Mouse (Mus musculus) left cerebral cortex, postnatal 14 days (tissue): ENCODE results near the gene Setd1a. TPM values are rescaled to one million over a fixed set of nuclear protein-coding genes. Genes with fewer than 3 reads are reported as not detected.
"Not testable (repeated sequence)": the region's sequence is repeated elsewhere in the genome, so short reads cannot be mapped to it uniquely, and the experiment has no call there.

Experiments
- DNase-seq, 2 experiments: peaks; one replicate each; pipeline ENCODE4 v3.0.0; 2021 to 2022; ENCODE audit warnings: low spot score in 2 of 2, mixed read lengths in 1 of 2
- intact Hi-C: fragments of 180-260 bp; cut with DNase I; formaldehyde crosslinking; loops from one replicate; pipeline ENCODE4 v1.15.1; 2025
- total RNA-seq, 2 experiments: library from RNA; stranded (reverse); gene quantifications; 2 replicates each; pipeline ENCODE4 v1.2.3; 2021

Setd1a gene
- total RNA-seq, 2 experiments from 2014 or later: 43.3 to 44.9 TPM

GRCm38 (mm10) chr7:127820836-127821509 is 44.5 kb downstream of the Setd1a start:
- DNase-seq: no peak
- intact Hi-C loops: no loop called here

- DNase-seq: no peak
- intact Hi-C loops: no loop called here
Measured at GRCm38 (mm10) chr7:127822494-127822893, 46.0 kb downstream of the Setd1a start.

GRCm38 (mm10) chr7:127823236-127824171 is 47.0 kb downstream of the Setd1a start:
- intact Hi-C loops: no loop called here
- no peak for DNase-seq

- intact Hi-C loops: no loop called here
Measured at GRCm38 (mm10) chr7:127824176-127824871, 47.9 kb downstream of the Setd1a start, which contains the start of the genes Stx4a and Stx1b. Gene Stx4a, plus strand, starts transcription at chr7:127824294. Gene Stx1b, minus strand, starts transcription at chr7:127824549.

GRCm38 (mm10) chr7:127835550-127835949 is 59.1 kb downstream of the Setd1a start:
- DNase-seq: no peak
- intact Hi-C loops: no loop called here

More at GRCm38 (mm10) chr7:127824176-127824871, 47.9 kb downstream of the Setd1a start, which contains the start of the genes Stx4a and Stx1b:
- peak in 1 of 2 experiments; percentile 76 for DNase-seq

- no peak for DNase-seq
- intact Hi-C loops: no loop called here
Measured at GRCm38 (mm10) chr7:127837473-127837872, 61.0 kb downstream of the Setd1a start.

- intact Hi-C loops, DNase-seq: not testable (repeated sequence)
Measured at GRCm38 (mm10) chr7:127837878-127838277, 61.4 kb downstream of the Setd1a start.

GRCm38 (mm10) chr7:127840031-127840430 is 63.6 kb downstream of the Setd1a start:
- intact Hi-C loops, DNase-seq: not testable (repeated sequence)

DNA sequence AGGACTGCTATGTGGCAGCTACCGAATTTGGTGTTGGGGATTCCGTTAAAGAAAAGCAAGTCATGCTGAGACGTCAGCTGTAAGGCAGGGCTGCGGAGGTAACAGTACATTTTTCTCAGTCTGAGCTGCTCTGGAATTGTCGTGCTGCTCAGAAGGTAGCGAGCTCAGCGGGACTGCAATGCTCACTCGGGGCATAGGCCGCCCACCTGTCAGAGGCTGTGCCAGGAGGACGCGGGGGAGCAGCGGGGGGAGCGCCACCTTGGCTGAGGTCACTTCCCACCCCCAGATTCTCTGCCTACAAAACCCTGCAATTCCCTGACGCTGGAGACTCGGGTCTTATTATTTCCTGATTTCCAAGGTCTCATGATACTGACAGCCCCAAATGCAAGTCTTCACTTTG is 64.4 kb downstream of the Setd1a start:
- DNase-seq: peak; percentile 74 to 83
- intact Hi-C loops: no loop called here

DNA sequence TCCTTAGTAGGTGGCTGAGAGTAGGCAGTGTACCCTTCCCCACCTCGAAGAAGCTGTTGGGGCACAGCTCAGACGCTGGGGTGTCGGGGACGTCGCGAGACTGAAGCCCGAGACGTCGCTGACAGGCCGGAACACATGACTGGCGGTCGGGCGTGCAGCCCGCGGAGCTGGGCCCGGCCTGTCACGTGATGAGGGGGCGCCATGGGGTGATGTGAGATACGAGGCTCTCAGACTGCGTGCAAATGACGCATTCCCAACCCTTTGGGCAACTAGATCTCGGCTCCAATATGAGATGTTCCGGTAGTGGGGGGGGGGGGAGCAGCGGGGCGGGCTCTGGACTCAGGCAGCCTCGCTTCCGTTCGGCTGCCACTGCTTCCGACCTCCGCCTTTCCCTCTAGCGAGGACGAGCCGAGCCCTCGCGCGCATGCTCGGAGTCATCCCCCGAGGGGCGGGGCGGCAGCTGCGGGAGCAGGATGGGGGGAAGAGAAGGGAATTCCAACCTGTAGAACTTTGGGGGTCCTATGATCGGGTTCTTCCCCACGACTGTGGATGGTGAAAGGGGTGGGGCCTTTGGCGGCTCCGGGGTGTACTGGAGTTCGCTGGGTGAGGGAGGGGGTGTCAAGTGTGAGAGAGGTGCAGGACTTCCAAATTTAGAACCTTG is 65.0 kb downstream of the Setd1a start:
- intact Hi-C loops: no loop called here
- DNase-seq: peak; percentile 94 to 99

- DNase-seq: peak; percentile 77
- intact Hi-C loops: no loop called here
Measured at GRCm38 (mm10) chr7:127842001-127842718, 65.7 kb downstream of the Setd1a start.

Other genes with a start within 250 kb of the Setd1a start
- 1 to 10 TPM; 2.3 to 3.2 TPM for gene Tmem265, start 215.3 kb upstream of the Setd1a start, total RNA-seq
- 10 to 100 TPM; 71.5 to 75.9 TPM for gene Phkg2, start 203.3 kb upstream of the Setd1a start, total RNA-seq
- gene Ccdc189, start 188.1 kb upstream of the Setd1a start, total RNA-seq: 10 to 100 TPM in 1 of 2 experiments, 1 to 10 TPM in 1; 9.5 to 11.3 TPM
- 10 to 100 TPM; 69.5 to 74.7 TPM for gene Rnf40, start 187.9 kb upstream of the Setd1a start, total RNA-seq
- gene Zfp629, start 160.9 kb upstream of the Setd1a start, total RNA-seq: 10 to 100 TPM; 24.1 to 25.7 TPM
- 10 to 100 TPM; 37.8 to 45.7 TPM for gene Bcl7c, start 67.7 kb upstream of the Setd1a start, total RNA-seq
- 1 to 10 TPM; 2.3 to 2.7 TPM for gene Ctf1, start 63.9 kb upstream of the Setd1a start, total RNA-seq
- not detected for gene Ctf2, start 44.5 kb upstream of the Setd1a start, total RNA-seq
- gene Fbxl19, start 32.1 kb upstream of the Setd1a start, total RNA-seq: 10 to 100 TPM; 89.1 to 89.8 TPM
- 10 to 100 TPM; 19.8 to 22.5 TPM for gene Orai3, start 6.9 kb upstream of the Setd1a start, total RNA-seq
- 1 to 10 TPM; 1.7 TPM for gene Gm49388, start 8.9 kb downstream of the Setd1a start, total RNA-seq
- gene Hsd3b7, start 23.9 kb downstream of the Setd1a start, total RNA-seq: 1 to 10 TPM; 4.8 to 6.0 TPM
- gene Stx4a, start 47.6 kb downstream of the Setd1a start, total RNA-seq: 10 to 100 TPM; 50.3 to 55.3 TPM
- gene Stx1b, start 47.9 kb downstream of the Setd1a start, total RNA-seq: 100 to 1,000 TPM; 401 to 404 TPM
- gene Zfp646, start 99.6 kb downstream of the Setd1a start, total RNA-seq: 10 to 100 TPM; 25.0 to 25.6 TPM
- 10 to 100 TPM; 22.0 to 22.6 TPM for gene Zfp668, start 100.2 kb downstream of the Setd1a start, total RNA-seq
- gene Prss53, start 114.3 kb downstream of the Setd1a start, total RNA-seq: 1 to 10 TPM; 1.3 TPM
- gene Gm21974, start 118.8 kb downstream of the Setd1a start, total RNA-seq: not detected
- gene Vkorc1, start 118.9 kb downstream of the Setd1a start, total RNA-seq: 10 to 100 TPM; 21.9 to 25.5 TPM
- 10 to 100 TPM; 36.8 to 45.1 TPM for gene Bckdk, start 127.4 kb downstream of the Setd1a start, total RNA-seq
- 10 to 100 TPM; 26.0 to 30.0 TPM for gene Kat8, start 135.8 kb downstream of the Setd1a start, total RNA-seq
- under 1 TPM in 1 of 2 experiments, not detected in 1; 0.89 TPM for gene Prss8, start 153.4 kb downstream of the Setd1a start, total RNA-seq
- gene Prss36, start 170.1 kb downstream of the Setd1a start, total RNA-seq: 10 to 100 TPM in 1 of 2 experiments, 1 to 10 TPM in 1; 9.8 to 10.3 TPM
- gene Fus, start 190.8 kb downstream of the Setd1a start, total RNA-seq: 100 to 1,000 TPM; 313 to 324 TPM
- 1 to 10 TPM; 2.2 to 3.7 TPM for gene Pycard, start 217.2 kb downstream of the Setd1a start, total RNA-seq
- under 1 TPM; 0.64 to 0.97 TPM for gene Trim72, start 227.3 kb downstream of the Setd1a start, total RNA-seq